Mouse (Mus musculus) urinary bladder, adult 18-20 months (tissue): ENCODE measurements around the gene Rassf5.
"Not testable (repeated sequence)": the region's sequence is repeated elsewhere in the genome, so short reads cannot be mapped to it uniquely, and the experiment has no call there.

Experiments used
- DNase-seq, 2 experiments: peaks; one replicate each; pipeline ENCODE4 v3.0.0; 2022; ENCODE audit warnings: low spot score in 2 of 2, mixed read lengths in 2 of 2

Gene Rassf5

DNA sequence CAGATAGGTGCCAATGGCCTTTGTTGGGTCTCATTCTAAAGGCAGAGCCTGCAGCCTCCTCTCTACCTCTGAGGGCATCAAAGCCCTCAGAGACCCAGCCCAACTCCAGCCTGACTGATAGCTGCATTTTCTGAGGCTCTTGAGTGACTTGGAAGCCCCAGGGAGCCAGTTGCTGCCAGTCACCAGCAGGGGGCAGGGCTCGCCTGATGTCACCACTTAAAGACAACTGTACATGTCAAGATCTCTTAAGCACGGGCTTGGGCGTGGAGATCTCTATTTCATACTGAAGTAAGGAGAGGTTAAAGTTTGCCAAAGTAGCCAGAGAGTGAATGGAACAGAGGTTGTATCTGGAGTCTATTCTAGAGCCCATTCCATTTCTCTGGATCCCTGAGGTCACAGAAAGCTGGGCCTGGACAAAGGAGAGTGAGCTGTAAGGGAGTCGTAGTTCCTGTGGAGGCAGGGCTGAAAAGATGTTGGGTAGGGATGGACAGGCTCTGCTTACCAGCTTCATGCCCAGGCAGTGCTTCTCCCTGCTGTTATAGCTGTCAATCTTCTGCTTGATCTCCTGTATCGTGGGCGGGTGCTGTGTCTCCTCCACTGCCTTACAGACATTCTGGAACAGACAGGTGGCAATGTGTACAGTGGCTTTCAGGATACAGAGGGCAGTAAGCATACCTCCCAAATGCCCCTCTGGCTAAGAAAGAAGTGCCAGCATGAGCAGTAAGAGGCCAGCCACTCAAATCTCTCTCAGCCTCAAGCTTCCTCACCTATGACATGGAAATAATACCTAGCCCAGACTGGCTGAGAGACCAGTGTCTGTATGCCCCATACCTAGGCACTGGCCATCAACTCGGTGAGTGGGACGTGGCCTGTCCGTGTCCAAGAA is 63.2 kb downstream of the Rassf5 start:
- DNase-seq: peak; percentile 62 to 68

DNA sequence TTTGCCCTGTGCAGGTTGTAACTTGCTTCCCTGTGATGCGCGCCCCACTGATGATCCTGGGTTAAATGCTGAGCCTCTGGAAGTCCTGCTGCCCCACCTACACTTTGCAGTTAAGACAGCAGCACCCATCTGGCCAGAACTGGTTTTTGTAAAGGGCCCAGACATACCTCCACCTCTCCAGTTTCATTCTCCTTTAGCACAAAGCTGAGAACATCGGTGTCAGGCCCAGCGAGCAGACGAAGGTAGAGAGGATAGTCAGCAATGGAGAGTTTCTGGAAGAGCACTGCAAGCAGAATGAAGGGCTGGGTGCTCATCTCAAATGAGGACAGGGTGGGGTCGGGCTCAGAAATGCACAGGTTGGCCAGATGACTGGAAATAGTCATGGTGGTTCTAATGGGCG is 64.7 kb downstream of the Rassf5 start:
- DNase-seq: no peak

DNA sequence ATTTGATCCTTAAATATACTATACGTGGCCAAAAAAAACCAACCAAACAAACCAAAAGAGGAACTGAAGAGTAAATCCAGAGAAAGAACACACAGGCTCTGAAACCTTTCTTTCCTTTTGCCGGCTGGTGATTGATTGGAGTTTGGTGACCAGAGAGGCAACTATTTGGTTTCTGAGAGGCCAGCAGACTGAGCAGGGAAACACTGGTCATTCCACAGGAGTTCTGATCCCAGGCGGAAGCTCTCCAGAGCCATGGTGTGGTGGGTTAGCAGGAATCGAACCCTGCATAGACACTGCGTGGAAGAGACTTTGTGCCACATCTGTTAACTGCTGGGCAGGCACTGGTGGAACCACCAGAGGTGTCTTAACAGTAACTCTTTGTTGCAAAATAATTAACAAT is 67.0 kb downstream of the Rassf5 start:
- no peak for DNase-seq

DNA sequence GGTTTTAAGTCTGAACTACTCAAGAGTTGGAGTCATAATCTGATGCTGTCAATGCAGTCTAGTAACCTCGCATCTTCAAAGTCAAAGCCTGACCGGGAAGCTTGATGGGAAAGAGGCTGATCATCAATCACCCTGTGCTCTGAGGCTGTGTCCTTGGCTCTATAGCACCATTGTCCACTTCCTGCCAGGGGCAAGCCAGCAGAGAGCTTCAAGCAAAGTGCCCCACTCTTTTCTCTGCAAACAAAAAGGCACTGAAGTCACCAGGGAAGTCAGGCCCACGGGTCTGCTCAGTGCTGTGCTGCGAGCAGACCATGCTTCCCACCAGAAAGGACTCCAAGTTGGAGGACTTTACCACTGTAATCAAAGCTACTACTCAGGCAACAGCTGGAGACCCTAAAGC is 67.8 kb downstream of the Rassf5 start:
- no peak for DNase-seq

DNA sequence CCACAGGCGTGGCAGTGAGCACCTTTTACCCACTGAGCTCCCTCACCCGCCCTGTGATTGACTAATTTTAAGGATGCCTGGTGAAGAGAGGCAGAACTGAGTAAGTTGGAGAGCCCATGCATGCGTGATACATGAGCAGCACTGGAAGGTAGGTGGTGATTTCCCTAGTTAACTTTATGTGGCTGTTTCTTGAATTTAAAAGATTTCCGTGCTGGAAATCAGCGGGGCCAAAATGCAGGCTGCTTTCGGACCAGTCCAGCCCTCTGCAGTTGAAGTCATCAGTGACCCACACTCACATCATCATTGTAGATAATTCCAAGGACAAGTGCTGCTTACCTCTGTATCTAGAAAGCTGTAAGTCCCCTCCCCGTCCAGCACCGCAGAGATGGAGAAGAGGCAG is 69.2 kb downstream of the Rassf5 start:
- DNase-seq: no peak

DNA sequence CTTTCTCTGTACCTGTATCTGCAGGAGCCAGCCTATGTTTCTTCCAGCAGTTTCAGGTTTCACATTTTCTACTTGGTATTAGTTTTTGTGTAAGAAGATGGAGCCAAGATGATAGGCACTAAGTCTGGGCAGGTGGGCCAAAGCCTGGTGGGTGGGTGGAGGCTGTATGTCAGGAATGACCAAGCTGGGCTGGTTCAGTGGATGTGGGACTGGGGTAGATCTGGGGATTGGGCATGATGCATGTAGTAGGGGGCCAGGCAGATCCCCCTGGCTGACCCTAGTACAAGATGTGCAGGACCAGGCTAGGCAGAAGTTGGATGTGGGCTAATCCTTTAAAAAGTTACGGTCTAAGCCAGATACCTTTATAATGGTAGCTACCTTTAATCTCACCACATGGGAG is 69.9 kb downstream of the Rassf5 start:
- no peak for DNase-seq

DNA sequence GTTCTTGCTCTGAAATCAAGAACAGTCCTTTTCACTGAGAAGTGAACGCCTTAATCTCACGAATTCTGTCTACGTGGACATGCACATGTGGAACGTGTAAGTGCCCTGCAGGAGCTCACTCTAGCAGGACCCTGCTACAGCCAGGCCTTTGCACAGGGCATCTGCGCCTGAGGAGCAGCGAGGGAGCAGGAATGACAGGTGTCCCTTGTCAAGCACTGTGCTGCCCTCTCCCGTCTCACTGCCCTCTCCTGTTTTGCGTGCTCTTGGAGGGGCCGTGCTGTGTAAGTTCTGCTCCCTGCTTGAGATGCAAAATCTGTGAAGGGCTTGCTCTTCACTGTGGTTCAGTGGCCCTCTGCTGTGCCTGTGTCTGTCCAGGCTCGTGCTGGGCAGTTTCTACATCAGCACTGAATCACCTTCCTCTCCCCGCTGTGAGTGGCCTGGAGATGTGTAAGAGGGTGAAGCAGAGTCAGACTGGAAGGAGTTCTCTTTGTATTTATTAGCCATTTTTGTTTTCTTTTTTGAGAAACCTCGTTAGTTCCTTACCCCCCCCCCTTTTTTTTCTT is 70.7 kb downstream of the Rassf5 start:
- DNase-seq: no peak

DNA sequence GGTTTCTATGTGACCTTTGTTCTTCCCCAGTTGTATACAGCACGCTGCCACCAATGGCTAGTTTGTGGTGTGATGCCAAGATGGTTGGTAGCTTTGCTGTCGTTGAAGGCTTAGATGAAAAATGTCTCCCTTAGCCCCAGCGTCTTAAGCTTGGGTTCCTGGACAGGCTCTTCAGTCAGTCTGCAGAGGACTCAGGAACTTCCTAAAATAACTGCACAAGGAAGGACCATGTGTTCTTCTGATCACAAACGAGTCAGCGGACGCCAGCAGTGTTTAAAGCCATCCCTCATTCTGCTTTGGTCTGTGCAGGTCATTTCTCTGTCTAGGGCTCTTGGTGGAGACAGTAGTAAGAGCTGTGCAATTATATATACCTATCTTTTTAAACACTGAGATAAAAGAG is 71.2 kb downstream of the Rassf5 start:
- DNase-seq: no peak

DNA sequence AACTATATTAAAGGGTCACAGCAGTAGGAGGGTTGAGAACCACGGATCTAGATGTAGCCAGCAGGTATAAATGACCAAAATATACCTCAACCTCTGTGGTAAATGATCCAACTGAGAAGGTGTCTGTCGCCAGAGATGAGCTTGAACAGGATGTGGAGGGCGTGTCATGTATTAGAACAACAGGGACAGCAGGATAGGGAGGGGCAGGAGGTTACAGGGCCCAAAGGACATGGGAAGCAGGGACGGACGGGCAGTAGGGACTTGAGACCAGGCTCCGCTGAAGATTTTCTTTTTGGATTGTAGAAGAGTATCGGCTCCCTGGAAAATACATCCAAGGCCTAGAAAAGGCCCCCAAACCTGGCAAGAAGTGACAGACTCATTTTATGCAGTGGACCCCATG is 72.1 kb downstream of the Rassf5 start:
- no peak for DNase-seq

DNA sequence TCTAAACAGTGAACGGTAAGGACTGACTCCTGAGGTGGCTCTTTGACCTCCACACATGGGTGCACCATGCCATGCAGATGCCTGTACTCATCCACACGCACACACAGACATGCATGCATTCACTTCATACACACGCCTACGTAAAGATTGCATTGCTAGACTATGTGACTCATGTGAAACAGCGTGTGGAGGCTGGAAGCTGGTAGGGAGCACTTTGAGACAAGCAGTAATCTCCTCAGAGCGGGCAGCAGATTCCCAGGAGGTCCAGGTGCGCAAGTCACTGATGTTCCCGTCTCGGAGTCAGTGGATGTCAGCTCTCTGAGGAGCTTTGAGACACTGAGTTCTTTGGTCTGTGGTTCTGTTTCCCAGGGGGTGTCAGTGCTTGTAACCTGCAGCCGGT is 77.4 kb downstream of the Rassf5 start:
- no peak for DNase-seq

DNA sequence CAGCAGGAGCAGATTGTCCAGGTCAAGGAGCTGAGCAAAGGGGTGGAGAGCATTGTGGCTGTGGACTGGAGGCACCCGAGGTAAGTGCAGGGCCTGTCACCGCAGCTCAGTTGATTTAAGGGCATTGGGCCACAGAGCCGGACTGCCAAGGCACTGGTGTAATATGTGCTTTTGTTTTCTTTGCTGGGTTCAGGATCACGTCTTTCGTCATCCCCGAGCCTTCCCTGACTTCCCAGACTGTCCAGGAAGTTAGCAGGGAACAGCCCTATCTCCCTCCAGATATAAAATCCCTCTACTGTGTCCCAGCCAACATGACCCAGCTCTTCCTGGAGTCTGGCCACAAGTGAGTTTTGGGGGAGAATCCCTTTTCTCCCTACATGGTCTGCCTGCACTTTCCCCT is 80.6 kb downstream of the Rassf5 start:
- DNase-seq: no peak

DNA sequence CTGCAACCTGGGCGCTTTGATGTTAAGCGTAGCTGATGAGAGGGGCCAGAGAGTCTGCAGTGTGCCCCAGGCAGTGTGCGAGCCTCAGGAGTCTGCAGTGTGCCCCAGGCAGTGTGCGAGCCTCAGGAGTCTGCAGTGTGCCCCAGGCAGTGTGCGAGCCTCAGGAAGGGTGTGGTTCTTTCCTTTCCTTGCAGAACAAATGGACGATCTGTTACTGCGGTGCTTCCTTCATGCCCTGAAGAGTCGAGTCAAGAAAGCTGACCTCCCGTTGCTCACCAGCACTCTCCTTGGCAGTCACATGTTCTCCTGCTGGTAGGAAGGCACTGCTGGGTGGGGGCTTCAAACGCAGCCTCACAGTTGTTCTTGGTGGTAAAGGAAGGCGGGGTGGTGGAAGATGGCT is 84.0 kb downstream of the Rassf5 start:
- DNase-seq: no peak

DNA sequence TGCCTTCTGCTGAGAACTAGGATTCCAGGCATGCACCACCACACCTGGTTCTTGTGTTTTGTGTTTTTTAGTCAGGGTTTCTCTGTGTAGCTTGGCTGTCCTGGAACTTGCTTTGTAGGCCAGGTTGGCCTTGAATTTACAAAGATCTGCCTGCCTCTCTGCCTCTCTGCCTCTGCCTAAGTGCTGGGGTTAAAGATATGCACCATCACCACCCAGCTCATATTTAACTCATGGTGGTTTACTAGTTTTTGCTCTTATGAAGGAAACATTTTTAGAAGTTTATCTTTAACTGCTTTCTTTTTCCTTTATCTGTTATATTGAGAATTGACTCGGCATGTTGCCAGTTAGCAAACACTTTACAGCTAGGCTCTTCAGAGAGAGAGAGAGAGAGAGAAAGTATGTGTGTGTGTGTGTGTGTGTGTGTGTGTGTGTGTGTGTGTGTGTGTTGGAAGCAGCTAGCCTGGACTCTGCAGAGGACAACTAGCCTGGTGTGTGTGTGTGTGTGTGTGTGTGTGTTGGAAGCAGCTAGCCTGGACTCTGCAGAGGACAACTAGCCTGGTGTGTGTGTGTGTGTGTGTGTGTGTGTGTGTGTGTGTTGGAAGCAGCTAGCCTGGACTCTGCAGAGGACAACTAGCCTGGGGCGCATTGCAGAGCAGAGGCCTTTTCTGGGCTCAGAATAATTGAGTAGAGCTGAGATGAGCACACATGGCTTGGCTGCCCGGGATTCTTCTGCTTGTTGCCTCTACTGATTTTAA is 85.3 kb downstream of the Rassf5 start:
- not testable (repeated sequence) for DNase-seq

DNA sequence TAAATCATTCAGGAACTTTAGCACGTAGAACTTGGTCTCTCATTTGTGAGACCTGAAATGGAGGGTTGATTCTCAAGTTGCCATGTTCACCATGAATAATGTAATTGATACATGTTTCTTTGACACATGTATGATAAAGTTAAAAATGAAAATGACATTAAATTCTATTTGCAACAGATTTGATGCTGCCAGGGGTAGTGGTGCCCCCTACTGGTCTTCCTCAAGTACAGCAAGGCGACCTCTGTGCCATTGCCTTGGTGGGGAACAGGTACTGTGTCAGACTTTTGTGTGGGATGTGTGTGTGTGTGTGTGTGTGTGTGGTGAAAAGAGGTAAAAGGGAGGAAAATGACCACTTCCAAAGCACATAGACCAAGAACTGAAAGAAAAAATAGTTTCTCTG is 89.6 kb downstream of the Rassf5 start:
- no peak for DNase-seq

DNA sequence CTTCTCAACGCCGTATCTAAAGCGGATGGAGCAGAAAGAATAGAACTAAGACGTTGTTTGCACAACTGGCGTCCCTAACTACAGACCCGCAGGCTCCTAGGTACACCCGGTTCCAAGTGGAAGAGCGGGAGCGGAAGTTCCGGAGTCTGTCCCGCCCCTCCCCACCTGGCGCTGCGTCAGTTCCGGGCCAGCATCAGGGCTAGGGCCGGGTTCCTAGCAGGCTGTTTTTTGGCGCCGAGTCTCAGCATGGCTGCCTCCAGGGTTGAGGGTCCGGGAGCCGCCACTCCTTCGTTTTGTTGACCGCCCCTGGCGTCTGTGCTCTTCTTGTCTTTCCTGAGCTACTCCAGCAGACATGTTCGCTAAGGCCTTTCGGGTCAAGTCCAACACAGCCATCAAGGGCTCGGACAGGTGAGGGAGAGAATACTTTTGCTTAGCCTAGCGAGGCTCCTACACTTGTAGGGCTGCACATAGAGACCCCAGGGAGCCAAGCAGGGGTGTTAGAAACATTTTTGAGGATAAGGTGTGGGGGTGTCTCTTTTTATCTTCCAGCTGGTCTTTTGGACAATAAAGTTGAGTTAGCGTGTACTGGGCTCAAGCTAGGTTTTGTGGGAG is 91.9 kb downstream of the Rassf5 start, which contains the start of gene Eif2d:
Gene Eif2d, plus strand, starts transcription at position 164 of the 612 bp plus-strand sequence.
- DNase-seq: peak; percentile 84 to 85

DNA sequence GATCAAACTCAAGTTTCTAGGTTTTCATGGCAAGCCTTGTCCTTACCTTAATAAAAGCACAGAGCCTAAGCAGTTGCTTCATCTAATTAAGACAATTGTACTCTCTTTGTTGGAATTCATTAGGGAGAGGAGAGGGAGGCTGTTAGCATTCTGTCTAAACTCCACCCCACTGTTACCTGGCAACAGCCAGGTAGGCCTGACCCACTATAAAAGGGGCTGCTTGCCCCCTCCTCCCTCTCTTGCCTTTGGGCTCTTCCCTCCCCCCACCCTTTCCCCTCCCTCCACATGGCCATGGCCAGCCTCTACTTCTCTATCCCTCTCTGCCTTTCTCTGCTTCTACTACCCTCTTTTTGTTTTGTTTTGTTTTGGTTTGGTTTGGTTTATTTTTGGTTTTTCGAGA is 95.6 kb downstream of the Rassf5 start:
- DNase-seq: no peak

DNA sequence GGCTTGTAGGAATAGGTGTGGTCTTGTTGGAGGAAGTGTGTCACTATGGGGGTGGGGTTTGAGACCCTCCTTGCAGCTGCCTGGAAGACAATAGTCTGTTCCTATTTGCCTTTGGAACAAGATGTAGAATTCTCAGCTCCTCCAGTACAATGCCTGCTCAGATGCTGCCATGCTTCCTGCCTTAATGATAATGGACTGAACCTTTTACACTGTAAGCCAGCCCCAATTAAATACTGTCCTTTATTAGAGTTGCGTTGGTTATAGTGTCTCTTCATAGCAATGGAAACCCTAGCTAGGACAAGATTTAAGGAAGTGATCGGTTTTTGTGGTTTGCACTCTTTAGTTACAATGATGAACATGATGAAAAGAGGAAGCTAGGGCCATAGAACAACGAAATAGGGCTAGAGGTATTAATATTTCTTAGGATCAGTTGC is 98.9 kb downstream of the Rassf5 start:
- DNase-seq: no peak

DNA sequence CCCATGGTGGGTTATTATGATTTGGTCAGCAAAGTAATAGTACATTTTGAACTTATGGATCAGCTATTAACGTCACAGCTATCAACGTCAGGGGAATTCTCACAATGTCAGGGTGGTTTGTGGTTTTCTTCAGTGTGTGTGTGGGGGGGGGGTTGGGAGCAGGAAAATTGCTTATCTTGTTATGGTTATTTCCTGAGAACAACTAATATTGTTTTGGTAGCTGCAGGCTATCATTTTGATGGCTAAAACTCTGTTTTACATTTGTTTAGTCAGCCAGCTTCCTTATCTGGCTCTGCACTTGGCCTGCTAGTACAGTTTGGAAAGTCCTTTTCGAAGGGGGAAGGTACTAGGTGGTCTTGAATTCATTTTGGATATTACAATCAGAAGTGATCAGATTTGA is 99.8 kb downstream of the Rassf5 start:
- DNase-seq: not testable (repeated sequence)

DNA sequence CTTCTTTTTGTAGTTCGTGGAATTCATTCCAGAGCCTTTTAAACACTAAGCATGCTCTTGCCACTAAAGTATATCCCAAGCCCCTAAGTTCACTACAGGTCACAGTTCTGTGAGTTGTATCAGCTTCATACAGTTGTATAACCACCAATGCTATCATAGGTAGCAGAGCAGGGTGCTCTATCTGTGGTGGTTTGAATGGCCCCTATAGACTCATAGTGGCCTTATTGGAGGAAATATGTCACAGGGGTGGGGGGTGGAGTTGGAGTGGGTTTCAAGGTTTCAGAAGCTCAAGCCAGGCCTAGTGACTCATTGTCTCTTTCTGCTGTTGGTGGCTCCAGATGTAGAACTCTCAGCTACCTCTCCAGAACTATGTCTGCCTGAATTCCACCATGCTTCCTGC is 102.6 kb downstream of the Rassf5 start:
- DNase-seq: no peak

DNA sequence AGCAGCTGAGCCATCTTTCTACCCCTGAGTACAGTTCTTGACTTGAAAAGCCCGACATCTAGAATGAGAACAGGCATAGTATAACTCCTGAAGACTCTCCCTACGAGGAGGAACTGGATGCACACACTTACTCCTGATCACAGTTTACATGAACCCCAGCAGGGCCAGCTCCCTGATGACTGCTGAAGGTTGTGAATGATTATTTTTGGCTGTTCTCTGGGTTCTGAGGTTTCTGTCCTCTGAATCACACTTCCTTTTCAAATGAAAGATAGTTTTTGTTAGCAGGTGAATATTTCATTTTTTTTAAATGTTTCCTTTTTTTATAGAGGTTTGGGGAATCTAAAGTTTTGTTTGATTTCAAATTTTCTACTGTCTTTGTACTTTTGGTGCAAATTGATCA is 103.6 kb downstream of the Rassf5 start:
- DNase-seq: no peak

DNA sequence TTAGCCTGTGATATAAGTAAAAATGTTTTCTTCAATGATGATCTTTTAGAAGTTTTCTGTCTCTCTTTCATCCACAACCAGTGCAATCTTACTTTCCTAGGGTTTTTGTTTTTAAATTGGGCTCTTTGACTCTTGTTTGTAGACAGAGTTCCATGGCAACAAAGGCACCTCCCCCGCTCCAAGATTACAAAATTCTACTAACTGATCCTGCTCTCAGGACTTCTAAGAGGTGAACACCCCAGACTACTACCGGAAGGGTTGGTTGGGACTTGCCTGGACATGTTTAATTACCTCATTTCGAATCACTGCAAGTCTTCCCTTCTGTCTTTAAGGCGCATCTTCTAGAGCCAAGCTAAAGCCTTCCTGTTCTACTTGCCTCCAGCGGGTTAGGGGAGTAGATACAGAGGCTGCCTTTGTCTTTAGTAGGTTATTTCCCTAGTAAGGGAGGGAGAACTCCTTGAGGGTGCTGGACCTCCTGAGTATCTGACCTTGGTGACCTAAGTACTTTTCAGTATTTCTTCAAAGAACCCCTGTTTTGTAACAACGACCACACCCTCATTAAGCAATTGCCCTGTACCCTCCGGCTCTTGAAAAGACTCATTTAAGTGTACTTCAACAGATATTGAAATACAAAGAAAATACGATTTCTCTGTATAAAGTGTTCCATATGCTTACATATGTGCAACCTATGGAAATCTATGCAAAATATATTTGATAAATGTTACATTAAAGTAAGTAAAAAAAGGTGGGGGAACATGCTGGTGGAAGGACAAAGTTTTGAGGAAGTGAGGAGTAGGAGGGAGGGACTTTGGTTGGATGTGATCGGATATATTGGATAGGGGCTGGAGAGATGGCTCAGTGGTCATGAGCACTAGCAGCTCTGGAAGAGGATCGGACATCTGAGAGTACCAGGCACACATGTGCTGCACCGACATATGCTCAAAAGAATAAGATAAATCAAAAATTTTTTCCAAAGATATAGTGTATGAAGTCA is 105.7 kb downstream of the Rassf5 start:
- peak in 1 of 2 experiments; percentile 46 for DNase-seq
